Mouse (Mus musculus): ENCODE measurements around the gene Vdr.

The Vdr gene

DNA sequence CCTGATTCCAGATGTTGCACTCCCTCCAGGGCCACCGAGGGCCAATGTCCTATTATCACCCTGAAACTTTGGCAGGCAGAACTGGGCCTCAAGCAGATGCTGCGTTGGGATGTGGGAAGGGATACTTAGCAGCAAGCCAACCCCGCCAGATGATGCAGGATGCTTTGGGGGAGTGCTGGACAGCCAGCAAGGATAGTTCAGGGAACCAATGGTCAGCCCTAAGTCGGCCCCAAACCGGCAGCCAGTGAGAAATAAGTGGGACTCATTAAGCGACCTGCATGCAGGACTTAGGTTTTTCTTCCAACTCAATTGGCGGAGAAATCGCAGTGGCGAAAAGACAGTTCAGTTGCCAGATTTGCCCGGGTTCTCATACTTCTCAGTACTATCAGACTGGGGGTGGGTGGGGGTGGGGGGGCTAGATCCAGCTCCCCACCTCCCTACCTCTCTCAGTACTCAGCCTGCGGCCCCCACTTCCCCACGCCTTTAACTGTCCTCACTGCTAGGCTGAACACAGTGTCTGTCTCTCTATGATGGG is 80.1 kb downstream of the Vdr start:
- no peak for DNase-seq (ENCODE audit: low read depth, low spot score)

DNA sequence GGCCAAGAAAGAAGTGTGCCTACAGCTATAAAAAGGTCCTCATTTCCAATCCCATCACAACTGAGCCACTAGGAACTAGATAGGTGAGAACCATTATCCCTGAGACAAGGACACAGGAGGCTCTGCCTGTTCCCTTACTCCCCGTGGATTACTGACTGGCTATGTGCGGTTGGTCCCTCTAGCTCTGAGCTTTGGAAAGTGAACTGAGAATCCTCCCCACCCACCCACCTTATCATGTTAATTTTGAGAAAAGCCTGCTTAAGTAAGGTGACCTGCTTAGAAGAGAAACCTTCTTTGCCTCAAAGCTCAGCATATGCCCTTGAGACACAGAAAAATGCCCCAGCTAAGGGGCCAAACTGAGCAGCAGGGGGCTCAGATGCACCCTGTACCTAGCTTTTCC is 81.0 kb downstream of the Vdr start:
- no peak for DNase-seq (ENCODE audit: low read depth, low spot score)

DNA sequence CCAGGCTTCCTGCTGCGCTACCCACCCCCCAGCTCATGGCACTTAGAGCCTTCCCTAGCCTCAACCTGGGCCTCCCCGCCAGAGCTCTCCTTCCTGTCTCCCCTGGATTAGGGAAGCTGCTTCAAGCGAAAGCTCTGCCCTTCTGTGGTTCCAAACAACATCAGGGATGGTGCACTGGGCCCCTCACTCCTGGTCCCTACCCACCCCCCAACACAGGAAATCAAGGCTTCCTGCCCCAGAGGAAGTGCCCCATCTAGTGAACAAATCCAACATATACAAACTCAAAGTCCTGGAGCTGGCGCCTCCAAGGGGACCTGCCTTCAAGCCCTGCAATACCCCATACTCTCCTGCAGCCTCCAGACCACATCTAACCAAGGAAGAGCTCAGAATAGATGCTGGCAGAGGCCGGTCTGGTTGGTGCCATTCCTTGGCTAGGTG is 81.5 kb downstream of the Vdr start:
- DNase-seq (ENCODE audit: low read depth, low spot score) = no peak

DNA sequence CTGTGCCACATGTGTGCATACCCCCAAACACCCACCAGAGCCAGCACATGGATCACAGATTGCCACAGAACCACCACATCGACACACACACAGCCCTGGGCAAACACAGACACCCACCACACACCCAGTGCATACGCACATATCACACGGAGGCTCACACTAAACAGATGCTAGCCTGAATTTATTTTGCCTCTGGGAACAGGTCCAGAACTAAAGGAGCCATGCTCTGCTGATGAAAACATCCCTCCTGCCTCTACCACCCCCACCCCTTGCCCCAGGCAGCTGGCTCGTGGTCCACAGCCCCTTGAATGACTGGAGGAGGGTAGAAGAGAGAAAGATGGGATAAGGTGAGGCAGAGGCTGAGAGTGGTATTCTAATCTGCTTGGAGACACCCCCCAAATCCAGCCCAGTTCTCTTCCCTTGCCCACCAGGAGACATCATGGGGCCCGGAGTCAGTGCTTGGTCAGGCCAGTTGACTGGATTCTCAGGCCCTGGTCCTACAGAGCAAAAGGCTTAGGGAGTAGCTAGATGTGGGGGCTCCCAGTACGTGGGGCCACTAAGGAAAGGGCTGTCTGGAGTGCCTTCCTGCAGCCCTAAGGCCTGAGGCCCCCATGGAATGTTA is 82.1 kb downstream of the Vdr start:
- DNase-seq (ENCODE audit: low read depth, low spot score) = no peak

DNA sequence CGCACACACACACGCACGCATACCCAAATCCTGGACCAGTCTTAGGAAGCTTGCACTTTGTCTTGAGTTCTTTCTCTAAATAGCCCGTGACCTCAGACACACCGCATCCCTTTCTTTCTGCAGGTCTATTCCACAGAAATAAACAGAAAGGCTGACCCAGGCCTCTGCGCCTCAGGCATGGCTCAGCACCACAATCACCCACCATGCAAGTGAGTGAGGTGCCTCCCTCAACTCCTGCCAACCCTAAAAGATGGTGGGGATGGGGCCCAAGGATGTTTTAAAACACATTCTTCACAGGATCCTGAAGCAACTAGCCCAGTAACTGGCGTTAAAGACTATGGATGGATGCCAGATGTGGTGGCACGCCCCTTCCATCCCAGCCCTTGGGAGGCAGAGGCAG is 83.0 kb downstream of the Vdr start:
- no peak for DNase-seq (ENCODE audit: low read depth, low spot score)

DNA sequence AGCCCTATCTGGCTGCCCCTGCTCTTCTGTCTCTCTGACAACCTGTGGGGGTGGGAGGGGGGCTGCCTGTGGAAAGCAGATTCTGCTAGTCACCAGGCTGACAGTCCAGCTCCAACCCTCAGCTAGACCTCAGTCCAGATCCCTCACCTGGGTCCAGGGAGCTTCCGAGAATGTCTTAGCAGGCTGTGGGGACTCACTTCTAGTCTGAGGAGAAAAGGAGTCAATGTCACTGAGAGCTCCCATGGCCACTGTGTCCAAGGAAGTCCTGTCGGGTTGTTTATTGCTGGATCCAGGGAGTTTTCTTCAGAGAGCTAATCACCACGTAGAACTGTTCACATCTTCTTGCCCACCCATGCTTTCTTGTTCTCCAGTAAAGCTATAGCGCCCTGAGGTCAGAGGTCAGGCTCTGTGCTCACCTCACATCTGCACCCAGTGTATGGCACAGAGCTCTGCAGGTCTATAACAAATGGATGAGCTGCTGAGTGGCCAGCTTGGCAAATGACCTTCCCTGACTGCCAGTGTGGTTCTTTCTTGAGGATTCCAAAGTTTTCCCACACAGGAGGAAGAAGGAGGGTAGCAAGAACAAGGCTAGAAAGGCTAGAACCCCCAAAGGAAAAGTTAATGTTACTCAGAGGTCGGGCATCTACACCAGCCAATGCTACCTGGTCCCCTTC is 83.7 kb downstream of the Vdr start:
- DNase-seq (ENCODE audit: low read depth, low spot score) = no peak

DNA sequence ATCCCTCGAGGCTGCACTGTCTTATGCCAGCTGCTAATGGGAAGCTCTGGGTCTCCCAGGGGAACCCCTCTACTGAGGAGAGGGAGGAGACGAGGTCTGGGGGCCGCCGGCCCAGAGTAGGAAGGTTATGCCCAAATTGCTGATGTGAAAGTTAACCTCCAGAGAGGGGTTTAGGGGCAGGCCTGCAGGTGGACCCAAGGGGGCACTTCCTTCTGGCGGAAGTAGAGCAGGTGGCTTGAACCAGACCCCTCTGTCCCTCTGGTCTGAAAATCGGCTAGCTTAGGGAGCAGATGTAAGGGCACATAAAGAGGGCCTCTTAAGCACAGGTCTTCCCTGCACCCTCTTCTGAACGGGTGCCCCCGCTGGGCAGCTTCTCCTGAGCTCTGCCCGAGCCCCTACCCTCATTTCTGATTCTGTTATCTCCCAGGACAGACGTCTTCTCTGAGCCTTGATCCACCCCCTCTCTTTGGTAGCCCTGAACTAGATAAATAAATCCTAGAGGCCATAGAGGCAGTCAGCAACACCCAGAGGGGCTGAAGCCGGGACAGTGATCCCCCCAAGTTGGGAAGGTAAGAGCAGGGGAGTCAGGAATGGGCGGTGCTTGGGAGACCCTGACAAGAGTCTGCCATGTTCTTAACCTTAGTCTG is 84.4 kb downstream of the Vdr start:
- no peak for DNase-seq (ENCODE audit: low read depth, low spot score)

DNA sequence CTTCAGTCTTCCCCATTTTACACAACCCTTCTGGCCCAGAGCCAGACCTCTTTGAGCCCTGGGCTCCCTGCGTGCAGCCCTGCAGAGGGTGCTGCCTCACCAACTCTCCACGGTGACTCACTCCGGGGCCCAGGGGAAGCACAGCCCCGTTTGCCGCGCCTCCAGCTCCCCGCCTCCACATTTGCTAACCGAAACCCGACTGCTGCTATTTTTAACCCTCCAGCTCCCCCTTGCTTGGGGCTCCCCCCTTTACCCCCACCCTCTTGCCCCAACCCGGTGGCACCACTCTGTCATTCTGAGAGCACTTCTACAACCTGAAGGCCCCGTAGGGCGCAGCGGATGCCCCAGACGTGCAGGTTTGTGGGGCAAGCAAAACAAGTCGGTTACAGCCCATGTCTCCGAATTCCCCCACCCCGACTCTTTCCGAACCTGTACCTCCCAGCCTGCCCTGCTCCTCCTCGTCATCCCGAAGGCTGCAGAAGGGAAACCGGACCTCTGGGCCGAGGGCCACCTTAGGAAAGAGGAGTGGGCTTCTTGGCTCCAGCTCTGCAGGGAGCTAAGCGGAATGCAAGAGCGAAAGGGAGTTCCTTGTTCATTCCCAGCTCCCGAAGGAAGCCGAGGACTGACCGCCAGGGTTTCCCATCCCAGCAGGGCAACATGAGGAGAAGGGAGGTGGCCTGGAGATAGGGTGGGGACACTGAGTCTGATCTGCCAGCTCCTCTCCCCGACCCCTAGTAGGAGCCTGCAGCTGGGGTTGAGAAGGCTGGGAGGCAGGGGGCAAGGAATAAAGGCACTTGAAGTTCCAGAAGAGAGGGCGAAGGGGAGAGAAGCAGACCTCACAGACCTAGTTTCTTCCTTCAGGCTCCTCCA is 85.1 kb downstream of the Vdr start:
- no peak for DNase-seq (ENCODE audit: low read depth, low spot score)

DNA sequence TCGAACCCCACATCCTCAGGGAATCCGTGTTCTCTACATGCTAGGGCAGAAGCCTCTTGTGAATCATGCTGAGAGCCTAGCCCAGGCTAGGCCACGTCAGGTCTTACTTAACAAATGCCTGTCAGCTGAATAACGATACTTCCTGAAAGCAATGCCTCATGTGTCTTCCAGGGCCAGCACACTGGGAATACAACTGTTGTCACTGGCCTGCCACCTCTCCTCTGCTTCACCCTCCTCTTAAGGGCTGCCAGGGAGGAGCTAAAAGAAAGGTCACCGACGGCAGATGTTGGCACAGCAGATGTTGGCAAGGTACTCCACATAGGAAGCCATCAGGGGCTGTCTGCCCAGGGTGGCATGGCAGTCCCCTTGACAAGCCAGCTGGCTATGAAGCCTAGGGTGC is 86.4 kb downstream of the Vdr start:
- DNase-seq (ENCODE audit: low read depth, low spot score) = no peak

DNA sequence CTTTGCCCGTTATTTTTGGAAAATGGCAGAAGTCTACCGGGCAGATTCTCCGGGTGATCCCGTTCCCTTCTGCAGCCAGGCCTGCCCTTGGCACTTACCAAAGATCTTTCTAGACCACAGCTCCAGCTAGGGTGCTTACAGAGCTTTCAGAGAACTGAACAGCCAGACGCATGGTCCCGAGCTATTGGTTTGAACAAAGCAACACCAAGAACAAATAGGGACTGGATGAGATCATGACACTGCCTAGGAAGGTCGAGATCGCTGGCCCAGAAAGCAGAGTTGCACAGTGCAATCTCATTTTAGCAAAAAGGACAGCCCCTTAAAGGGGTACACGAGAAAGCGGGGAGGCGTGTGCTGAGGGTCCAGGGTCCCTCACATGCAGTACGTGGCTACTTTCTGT is 87.0 kb downstream of the Vdr start:
- no peak for DNase-seq (ENCODE audit: low read depth, low spot score)

DNA sequence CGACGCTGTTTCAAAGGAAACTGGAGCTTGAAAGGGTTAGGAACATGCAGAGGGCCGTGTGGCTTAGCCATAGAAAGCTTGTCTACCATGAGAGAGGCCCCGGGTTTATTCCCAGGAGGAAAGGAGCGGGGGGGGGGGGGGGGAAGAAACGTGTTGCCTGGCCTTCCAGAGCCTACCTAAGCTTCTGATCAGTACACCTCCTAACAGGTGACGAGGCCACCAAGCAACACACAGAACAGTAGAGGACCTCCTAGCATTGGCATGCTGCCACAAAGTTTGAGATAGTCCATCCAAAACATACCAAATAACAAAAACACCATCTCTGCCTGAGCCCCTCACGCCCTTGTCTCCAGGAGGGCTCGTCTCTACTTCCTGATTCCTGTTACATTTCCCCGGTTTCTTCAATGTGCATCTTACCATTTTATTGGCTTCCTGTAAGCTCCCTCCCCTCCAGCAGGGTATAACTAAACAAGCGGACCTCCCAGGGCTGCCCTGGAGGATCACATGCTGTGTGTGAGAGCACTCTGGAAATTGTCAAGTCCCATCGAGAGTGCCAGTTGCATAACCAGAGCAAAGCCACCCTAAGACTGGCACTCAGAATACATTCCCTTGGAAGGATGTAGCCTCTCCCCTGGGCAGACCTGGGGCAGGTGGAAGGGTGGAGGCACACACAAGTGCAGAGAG is 87.7 kb downstream of the Vdr start:
- no peak for DNase-seq (ENCODE audit: low read depth, low spot score)

DNA sequence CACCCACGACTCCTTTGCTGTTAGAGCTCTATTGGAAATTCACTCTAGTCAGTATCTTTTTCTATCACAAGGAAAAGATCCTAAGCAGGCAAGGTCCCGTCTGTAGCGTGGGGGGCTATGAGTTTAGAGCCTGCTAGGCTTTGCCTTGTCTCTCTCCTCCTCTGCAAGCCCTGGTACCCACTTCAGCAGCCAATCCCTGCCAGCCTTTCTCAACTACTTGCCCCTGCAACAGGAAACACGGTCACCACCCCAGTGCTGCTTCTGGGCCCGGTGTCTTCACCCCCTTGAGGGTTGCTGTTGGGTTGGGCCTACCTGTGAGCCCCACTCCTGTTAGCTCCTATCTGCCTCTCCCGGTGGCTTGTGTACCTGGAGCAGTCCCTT is 88.5 kb downstream of the Vdr start:
- DNase-seq (ENCODE audit: low read depth, low spot score) = no peak

DNA sequence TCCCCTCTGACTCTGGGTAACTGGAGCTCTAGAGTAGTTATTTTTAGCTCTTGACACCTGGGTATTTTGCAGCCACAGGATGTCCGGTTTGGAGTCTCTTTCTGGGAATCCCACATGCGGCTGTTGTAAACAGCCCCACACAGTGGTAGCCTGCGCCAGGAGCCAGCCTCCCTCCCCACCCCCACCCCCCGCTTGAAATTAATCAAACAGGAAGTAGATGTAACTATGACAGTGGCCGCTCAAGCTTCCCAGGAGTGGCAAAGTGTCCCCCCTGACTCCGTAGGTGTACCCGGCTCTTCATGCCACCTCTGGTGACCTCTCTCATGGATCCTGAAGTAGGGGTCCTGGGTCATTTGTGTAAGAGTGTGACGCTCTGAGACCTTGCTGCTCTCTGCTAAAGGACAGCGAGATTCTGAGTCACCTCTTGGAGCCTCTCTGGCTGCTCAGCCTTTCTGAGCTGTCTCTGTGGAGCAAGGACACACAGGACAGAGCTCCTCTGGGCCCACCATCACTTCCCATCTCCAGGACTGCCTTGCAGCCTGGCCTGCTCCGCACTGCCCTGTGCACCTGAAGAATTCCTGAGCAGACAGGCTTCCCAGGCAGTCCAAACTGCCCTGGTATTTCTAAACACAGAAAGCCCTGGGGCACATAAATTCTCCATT is 89.0 kb downstream of the Vdr start:
- DNase-seq (ENCODE audit: low read depth, low spot score) = no peak

DNA sequence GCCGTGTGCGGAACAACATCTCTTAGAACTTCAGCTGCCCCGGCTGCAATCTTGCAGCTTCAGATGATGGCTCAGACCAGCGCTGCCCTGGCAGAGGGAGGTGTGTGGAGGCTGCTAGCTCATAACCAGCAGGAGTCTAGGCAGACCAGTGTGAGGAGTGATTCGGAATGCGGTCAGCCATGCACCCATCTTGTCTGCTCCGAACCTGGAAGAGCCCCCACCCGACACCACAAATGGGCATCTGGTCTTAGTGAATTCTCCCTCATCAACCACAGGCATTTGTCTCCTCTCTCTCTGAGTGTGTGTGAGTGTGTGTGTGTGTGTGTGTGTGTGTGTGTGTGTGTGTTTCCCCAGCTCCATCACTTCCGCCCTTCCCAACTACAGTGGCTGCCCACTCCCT is 90.5 kb downstream of the Vdr start:
- no peak for DNase-seq (ENCODE audit: low read depth, low spot score)

DNA sequence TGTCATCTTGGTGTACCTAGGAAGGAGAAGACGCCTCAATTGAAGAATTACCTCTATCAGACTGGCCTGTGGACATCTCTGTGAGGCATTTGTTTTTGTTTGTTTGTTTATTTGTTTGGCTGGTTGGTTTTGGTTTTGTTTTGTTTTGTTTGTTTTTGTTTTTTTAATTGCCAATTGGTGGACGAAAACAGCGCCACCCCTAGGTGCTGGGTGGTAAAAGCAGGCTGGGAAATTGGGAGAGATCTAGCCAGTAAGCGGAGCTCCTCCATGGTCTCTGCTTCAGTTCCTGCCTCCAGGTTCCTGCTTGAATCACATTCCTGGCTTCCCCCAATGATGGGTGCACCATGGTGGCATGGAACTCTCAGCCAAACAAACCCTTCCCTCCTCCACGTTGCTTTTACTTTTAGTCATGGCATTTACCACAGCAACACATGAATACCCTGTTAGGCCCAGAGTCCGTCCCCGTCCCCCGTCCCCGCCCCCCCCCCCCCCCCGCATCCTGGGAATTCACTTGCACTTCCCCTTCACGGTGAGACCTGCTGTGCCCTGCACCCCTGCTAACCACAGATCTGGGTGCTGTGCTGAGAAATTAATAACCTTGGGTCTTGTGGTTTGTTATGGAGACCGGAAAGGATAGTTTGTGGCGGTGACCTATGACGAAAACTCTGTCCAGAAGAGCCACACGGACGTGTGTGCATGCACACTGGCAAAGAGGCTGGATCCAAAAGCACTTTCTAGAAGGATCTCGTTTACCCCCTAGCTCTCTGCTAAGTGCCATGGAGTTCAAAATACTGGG is 94.0 kb downstream of the Vdr start:
- DNase-seq (ENCODE audit: low read depth, low spot score) = no peak

DNA sequence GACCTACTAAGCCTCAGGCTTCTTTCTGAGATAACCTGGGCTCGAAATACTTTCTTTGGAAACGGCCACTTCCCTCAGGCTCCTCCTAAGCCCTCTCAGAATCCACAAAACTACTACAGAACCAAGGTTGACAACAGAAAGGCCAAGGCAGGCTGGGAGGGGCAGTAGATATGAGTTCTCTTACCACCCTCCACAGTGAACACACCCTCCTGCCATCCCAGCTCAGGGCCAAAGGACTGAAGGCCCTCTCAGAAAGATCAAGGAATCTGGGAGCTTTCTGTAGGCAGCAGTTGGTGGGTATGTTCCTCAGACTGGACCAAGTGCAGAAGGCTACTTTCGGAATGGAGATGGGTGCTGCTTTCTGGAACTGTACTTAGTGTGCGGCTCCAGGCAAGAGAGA is 95.2 kb downstream of the Vdr start:
- no peak for DNase-seq (ENCODE audit: low read depth, low spot score)

DNA sequence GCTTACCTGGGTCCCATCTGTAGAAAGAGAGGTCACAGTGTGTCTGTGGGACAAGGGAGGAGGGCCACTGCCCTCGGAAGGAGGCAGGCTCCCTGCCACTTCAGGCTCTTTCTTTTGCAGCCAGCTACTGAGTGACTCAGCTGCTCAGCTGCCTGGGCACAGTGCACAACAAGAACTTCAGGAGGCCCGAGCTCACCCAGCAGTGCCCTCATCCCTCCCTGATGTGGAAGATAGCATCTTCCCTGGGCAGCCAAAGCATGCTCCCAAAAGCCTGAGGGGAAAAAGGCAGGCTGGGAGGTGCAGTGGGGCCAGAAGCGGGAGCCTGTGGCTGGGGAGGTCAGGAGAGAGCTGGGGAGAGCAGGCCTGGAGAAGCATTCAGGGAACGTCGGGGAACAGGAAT is 95.7 kb downstream of the Vdr start:
- DNase-seq (ENCODE audit: low read depth, low spot score) = no peak

DNA sequence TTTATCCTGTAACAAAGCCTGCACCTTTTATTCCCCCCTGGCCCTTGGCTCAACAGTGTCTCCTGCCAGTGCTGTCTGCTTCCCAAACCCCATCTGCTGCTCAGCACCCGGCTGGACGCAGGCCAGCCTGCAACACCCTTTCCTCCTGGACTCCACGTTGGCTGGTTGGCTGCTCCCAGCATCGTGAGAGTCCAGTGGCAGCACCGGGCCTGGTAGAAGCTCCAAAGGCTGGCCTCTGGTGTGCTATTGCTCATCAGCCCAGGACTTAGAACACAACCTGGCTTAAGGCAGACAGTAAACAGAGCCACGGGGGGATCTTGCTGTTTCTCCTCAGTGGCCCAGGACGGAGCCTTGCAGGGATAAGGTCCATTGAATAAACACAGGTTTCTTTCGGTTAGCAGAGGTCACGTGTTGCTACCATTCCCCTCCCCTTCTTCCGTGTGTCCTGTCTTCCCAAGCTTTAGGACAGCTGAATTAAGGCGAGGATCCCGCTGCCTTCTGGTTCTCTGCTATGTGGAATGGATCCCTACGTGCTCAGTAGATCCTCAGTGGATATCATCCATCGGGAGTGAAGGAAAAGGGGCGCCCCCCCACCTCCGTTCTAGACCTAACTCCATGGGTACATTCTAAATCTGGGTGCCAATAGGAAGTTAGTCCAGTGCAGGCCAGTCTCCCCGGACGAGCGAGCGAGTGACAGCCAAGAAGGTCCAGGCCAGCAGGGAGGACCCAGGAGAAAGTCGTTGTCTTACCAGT is 96.8 kb downstream of the Vdr start:
- no peak for DNase-seq (ENCODE audit: low read depth, low spot score)

DNA sequence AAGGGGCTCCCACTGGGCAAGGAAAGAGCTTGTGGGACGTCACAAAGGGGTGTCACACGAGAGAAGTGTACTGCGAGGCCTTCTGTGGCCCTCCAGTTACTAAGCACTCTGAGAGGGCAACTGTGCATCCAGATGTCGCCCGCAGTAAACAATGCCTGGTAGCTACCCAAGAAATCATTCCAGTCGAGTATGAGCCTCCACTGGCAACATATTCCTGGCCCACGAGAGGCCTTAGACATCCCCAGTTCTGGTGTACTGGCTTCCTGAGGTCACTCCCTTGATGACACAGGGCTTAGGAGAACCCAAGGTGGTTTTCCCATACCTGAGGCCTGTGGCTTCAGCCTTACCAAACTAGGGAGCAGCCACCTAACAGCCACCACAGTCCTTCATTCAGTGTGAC is 97.6 kb downstream of the Vdr start:
- no peak for DNase-seq (ENCODE audit: low read depth, low spot score)
